Mouse (Mus musculus): ENCODE results near the gene Miga1.

GRCm38 (mm10) chr3:152228843-152229242, 111.4 kb downstream of the Miga1 start:
- TF ChIP-seq CTCF (IDR thresholded peaks at IDR 0.05; ENCODE audit: low read depth, low read length) (no peak), GATA1 (IDR thresholded peaks at IDR 0.05; ENCODE audit: borderline replicate concordance, low read length) (no peak)

All from G1E (cell line).